Mouse (Mus musculus) v-Abl transformed pro-B cells (cell line): Measurements from ENCODE around the gene Itih1.

Experiments
- in situ Hi-C, 2 experiments: fragments of 400-800 bp; cut with MboI; formaldehyde crosslinking; loops; one replicate each; pipeline ENCODE4 v1.15.1; 2025; ENCODE audit not compliant: unreplicated experiment in 2 of 2

The Itih1 gene

GRCm38 (mm10) chr14:30943038-30943437 lies at the start of gene Itih1:
TSS of gene Itih1 (minus strand) at chr14:30943289.
- in situ Hi-C loops: loop anchor here (5.0 kb wide), 2 partner anchors 71 to 76 kb away; no protein-coding TSS in a partner anchor

- in situ Hi-C loops: loop anchor here in 1 of 2 experiments (5.0 kb wide), 1 partner anchor 49 kb away; no protein-coding TSS in a partner anchor
These were observed 33.1 kb upstream of the Itih1 start for GRCm38 (mm10) chr14:30976222-30976621.

DNA sequence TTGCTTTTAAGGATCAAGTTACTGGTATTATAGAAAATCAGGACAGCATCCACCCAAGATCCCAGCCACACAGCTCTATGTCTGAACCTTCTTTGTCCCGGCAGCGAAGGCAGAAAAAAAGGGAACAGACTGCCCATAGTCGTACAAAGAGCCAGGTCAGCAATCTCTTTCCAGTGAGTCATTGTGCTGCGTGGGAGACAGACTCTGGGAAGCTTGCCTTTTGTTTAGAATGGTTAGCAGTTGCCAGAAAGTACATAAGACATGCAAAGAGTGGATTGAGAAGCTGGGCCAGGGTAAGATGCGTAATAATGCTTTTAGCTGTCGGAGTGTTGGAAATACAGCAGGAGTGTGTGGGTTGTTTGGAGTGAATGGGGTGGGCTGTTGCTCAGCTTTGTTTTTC lies 31.1 kb upstream of the Itih1 start:
- in situ Hi-C loops: no loop called here

DNA sequence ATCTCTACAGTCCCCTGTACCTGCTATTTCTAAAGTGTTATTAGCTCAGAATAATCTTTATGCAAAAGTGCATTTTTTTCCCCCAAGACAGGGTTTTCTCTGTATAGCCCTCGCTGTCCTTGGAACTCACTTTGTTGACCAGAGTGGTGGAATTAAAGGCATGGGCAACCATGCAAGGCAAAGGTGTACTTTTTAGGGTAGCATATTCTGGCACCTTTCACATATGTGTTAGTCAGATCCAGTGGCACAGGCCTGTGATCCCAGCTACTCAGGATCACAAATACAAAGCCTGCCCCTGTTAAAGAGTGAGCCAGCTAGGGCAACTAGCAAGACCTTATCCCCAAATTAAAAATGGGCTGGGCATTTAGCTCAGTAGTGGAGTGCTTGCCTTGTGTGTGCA lies 17.3 kb upstream of the Itih1 start:
- in situ Hi-C loops: no loop called here

DNA sequence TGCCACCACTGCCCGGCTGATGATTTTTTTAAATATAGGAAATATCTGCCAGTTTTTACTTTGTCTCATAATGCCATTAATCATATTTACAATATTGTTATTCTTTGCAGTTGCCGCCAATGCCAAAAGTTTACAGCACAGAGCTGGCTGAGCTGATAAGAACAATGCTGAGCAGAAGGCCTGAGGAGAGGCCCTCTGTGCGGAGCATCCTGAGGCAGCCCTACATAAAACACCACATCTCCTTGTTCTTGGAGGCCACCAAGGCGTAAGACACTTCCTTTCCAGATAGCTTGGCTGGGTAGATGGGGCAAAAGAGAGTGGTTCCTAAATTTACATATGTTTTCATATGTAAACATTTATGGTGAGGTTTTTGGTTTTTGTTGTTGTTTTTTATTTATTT lies 15.9 kb upstream of the Itih1 start:
- in situ Hi-C loops: no loop called here

- in situ Hi-C loops: no loop called here
These were observed 15.4 kb upstream of the Itih1 start for GRCm38 (mm10) chr14:30958517-30958916.

DNA sequence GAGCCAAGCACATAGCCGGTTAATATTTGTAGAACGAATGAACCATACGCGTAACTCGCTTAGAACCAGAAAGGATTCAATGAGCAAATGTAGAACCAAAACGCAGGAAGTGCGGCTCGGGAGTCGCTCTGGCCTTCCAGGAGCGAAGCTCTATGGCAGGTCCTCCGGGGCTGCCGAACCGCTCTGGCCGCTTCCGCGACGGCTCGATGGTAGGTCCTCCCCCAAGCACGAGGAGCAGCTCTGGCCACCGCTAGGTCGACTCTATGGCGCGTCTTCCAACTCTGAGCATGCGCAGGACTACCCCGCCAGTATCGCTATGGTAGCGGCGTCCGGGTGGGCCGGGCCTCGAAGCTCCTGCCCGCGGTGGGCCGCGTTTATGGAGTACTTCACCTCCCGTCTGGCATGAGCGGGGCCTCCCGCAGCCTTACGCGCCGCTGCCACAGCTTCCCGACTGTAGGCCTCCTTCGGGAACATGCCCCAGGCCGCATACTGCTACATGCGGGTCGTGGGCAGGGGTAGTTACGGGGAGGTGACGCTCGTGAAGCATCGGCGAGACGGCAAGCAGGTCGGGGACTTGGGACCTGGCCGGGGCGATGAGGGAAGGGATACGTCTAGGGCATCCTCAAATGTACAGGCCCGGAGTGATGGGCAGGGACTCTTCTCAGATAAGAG lies 8.2 kb upstream of the Itih1 start, which contains the start of gene Nek4:
Nek4 (plus strand) TSS at position 224 of the 672 bp plus-strand sequence.
- in situ Hi-C loops: no loop called here

- in situ Hi-C loops: no loop called here
These were observed 6.9 kb upstream of the Itih1 start for GRCm38 (mm10) chr14:30949986-30950385.

- in situ Hi-C loops: loop anchor here (5.0 kb wide), 2 partner anchors 72 to 77 kb away; no protein-coding TSS in a partner anchor
These were observed 1.7 kb upstream of the Itih1 start for GRCm38 (mm10) chr14:30944745-30945144.

DNA sequence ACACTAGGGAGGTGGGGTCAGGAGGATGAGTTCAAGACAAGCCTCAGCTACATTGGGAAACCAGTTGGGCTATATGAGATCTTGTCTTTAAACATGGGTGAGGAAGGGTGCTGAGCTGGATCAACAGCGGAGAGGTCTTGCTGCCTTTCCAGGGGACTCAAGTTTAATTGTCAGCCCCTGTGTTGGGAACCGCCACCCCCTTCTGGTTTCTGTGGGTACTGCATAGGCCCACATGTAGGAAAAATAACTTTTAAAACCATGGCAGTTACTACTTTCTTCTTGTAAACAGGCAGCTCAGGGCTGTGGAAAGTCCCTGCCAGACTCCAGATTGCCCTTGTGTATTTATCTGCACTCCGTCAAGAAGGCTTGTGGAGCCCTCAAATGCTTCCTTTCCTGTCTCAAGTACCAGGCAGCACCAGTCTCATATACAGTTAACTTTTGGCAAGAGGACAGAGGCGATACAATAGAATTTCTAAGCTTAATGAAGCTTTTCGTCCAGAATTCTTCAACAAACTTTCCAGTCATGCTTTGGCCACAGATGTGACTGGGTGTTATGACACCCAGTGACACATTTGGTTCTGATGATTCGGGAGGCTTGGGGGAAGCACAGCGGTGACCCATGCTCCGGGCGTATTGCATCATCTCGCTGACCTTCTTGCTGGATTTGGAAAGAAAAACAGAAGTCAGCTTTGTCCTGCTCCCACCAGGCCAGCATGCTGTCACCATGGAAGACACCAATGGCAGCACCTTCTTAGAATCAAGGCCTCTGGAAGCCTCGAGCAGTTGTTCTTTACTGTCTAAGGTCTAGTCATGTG lies 978 bp upstream of the Itih1 start:
- in situ Hi-C loops: loop anchor here (5.0 kb wide), 2 partner anchors 72 to 77 kb away; no protein-coding TSS in a partner anchor

- in situ Hi-C loops: loop anchor here (5.0 kb wide), 2 partner anchors 70 to 75 kb away; no protein-coding TSS in a partner anchor
These were observed 835 bp downstream of the Itih1 start for GRCm38 (mm10) chr14:30942254-30942653.

- in situ Hi-C loops: loop anchor here in 1 of 2 experiments (5.0 kb wide), 1 partner anchor 36 kb away; no protein-coding TSS in a partner anchor
These were observed 9.7 kb downstream of the Itih1 start for GRCm38 (mm10) chr14:30933351-30933750.

GRCm38 (mm10) chr14:30930386-30930785 lies 12.7 kb downstream of the Itih1 start:
- in situ Hi-C loops: loop anchor here in 1 of 2 experiments (5.0 kb wide), 1 partner anchor 33 kb away; no protein-coding TSS in a partner anchor

GRCm38 (mm10) chr14:30925492-30925891 lies 17.6 kb downstream of the Itih1 start:
- in situ Hi-C loops: loop anchor here in 1 of 2 experiments (5.0 kb wide), 1 partner anchor 52 kb away; no protein-coding TSS in a partner anchor

DNA sequence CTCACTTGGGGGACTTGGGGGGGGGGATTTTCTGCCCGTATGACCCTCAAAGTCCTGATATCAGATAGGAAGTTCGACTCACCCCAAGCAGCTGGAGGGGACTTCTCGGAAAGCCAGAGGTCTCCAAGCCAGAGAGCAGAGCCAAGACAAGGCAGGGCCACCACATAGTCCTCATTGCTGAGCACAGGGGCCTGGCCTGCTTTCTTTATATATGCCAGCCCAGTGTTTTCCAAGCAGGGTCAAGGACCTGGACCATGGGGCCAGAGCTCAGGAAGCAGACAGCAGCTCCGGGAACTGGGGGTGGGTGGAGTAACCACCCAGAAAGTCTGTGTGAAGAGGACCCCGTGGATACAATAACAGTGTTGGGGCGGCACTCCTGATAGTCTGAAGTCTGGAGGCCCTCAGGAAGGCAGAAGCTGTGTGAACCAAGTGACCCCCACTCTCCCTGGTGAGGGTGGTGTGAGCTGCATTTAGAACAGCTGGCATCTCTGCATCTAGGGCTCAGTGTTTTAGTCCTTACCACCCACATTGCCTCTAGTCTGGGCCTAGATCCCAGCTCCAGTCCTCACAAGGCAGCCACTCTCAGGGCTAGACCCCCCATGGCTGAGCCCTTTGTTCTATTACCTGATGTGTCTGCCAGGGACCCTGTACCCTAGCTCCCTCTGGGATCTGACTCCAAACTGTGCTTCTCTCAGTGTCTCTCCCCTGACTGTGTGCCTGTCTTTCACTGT lies 19.5 kb downstream of the Itih1 start, which contains the start of gene Itih3:
Itih3 (minus strand) TSS at position 386 of the 731 bp plus-strand sequence.
- in situ Hi-C loops: no loop called here

GRCm38 (mm10) chr14:30922053-30922670 lies 20.9 kb downstream of the Itih1 start:
- in situ Hi-C loops: no loop called here

- in situ Hi-C loops: no loop called here
These were observed 26.6 kb downstream of the Itih1 start for GRCm38 (mm10) chr14:30916516-30916915.

DNA sequence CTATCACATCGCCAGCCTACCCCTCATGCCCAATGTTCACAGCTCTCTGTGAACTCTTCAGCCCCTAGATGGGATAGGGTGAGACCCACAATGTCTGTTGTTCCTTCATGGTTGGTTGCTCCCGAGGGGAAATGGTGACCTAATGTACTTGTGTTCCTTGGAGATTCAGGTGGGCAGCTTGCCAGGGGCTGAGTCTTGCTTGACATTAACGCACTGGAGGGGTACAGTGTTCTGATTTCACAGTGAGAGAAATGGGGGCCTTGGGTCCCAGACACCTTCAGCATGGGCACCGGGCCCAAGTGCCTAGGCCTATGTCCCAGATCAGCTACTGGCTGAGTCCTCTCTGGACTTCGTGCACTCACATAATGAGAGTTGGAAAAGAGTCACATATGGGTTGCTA lies 29.7 kb downstream of the Itih1 start:
- in situ Hi-C loops: no loop called here

- in situ Hi-C loops: no loop called here
These were observed 30.4 kb downstream of the Itih1 start for GRCm38 (mm10) chr14:30912641-30913040.

GRCm38 (mm10) chr14:30911141-30911540 lies 31.9 kb downstream of the Itih1 start:
- in situ Hi-C loops: no loop called here
